Mouse (Mus musculus) granulocyte monocyte progenitor cell, adult 5-6 weeks (primary cell): Measurements from ENCODE around the gene Kif26b. TPM values are rescaled to one million over a fixed set of nuclear protein-coding genes. Genes with fewer than 3 reads are reported as not detected.
A peak's percentile ranks its signal among the peaks of the same experiment; 100 is the strongest.

Source experiments
- ATAC-seq: replicated peaks from 2 replicates; pipeline ENCODE4 v1.8.0; 2016; ENCODE audit warnings: mild to moderate bottlenecking, moderate TSS enrichment, inconsistent platforms; ENCODE audit not compliant: poor library complexity, severe bottlenecking
- total RNA-seq, 2 experiments: library from RNA; stranded (forward) in 1 of 2; stranded (reverse) in 1 of 2; fragments of 200-712, 200-1000 nt in 1 of 2; fragments of >200 nt in 1 of 2; fragmentation: Nextera tagmentation in 1 of 2; gene quantifications; 2 replicates each; pipeline ENCODE4 v1.2.3; 2014 to 2017

The Kif26b gene
- total RNA-seq, 2 experiments from 2014 or later = 0.21 TPM

GRCm38 (mm10) chr1:178703496-178703895, 174.6 kb downstream of the Kif26b start:
- no peak for ATAC-seq

GRCm38 (mm10) chr1:178707925-178708351, 179.0 kb downstream of the Kif26b start:
- ATAC-seq = no peak

GRCm38 (mm10) chr1:178708356-178708755, 179.4 kb downstream of the Kif26b start:
- ATAC-seq = no peak

- ATAC-seq = no peak
Measured at GRCm38 (mm10) chr1:178712189-178712873, 183.4 kb downstream of the Kif26b start.

GRCm38 (mm10) chr1:178714209-178714608, 185.3 kb downstream of the Kif26b start:
- ATAC-seq = no peak

GRCm38 (mm10) chr1:178716411-178716810, 187.5 kb downstream of the Kif26b start:
- no peak for ATAC-seq

- no peak for ATAC-seq
Measured at GRCm38 (mm10) chr1:178720821-178721220, 191.9 kb downstream of the Kif26b start.

DNA sequence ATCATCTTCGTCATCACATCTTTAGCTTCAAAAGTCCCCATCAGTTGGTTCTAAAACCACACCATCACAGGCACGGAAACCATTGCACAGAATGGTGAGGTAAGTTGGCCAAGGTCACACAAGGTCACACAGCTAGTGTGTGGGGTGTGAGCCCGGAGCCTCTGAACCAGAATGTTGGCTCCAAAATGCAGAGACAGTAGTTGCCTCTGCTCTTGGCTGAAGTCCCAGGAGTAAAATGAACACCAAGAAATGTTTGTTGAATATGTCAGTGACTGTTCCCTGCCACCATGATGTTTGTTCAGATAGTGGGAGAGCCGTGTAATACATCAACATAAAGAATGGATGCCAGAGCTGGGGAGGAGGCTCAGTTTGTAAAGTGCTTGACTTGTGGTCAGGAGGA, 193.9 kb downstream of the Kif26b start:
- ATAC-seq = no peak

DNA sequence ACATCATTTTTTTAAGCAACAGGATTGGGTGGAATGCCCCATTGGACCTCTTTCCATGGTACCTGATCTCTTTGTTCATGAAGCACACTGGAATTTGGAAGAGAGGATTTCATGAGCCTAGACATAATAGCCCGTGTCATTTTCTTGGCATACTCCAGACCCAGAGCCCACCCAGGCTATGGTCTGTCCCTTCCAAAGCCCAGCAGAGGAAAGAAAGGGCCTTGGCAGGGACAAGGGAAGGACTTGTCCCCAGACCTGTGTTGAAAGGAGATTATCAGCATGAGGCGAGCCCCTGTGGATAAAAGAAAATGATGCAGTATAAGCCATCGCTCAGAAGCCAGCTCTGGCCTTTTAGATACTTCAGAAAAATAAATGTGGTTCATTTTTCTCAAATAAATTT, 196.6 kb downstream of the Kif26b start:
- no peak for ATAC-seq

DNA sequence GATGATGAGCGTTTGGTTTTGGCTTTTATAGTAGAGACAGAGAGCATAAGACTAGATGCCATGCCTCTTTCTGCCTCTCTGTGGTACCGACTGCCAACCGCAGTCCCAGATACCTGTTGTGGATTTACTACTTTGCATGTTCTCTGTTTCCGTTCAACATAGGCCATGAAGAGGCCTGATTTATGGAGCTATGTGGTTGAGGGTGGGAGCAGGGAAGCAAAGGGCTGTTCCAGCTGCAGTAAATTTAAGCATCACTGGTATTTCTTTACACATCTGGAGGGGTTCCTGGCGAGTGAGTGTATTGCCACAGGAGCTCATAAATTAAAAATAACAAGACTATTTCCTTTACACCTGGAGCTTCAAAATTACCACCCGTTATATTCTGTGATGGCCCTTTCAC, 199.3 kb downstream of the Kif26b start:
- ATAC-seq = no peak

- ATAC-seq = no peak
Measured at GRCm38 (mm10) chr1:178730271-178730670, 201.3 kb downstream of the Kif26b start.

DNA sequence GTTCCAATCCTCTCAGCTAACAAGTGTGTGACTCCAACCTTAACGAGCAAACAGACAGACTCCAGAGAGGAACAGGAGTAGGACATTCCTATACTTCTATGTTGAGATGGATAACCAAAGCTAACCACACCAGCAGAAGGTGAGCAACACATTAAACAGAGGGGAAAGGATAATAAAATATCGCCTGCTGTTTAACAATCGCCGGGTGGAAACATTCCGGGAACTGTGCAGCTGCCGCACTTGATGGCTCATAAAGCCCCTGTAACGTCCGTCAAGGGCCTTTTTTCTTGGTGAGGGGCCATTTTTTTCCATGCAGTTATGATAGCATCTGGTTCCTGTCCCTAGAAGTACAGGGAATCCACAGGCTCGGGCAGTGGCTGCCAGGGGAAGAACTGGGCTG, 204.1 kb downstream of the Kif26b start:
- no peak for ATAC-seq

- ATAC-seq = no peak
Measured at GRCm38 (mm10) chr1:178734576-178734975, 205.7 kb downstream of the Kif26b start.

DNA sequence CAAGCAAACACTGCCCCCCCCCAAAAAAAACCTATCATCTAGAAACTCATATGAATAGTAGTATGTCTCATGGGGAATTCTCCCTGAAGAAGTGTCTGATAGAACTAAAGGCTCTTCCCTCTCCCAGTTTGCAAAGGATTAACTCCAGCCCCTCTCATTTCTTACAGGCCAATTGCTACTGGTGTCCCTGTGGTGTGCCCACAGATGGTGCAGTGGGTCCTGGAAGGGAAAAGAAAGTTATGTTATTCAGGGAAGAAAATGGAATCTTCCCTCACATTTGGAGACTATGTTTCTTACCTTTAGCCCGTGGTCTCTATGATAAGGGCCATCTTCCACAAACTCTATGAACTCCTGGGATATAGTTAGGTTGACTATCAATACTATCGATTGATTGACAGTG, 208.0 kb downstream of the Kif26b start:
- no peak for ATAC-seq

- peak; percentile 40 for ATAC-seq
Measured at GRCm38 (mm10) chr1:178743820-178744219, 214.9 kb downstream of the Kif26b start.

DNA sequence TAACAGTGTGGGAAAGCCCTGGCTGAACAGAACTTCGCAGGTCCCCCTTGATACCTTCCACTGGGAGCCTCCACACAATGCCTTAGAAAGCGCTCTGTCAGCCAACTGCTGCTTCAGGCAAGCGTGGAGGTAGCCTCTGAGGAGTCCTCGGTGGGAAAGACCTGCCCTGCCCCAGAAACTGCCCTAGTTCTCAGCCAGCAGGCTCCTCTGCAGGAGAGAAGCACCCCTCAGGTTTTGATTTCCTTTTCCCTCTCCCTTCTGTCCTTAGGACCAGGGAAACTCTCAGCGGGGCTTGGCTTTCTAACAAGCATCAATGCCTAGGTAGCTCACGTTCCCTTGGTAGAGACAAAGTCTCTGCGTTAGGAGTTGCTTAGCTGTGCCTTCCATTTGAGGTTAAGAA, 215.6 kb downstream of the Kif26b start:
- ATAC-seq = no peak

DNA sequence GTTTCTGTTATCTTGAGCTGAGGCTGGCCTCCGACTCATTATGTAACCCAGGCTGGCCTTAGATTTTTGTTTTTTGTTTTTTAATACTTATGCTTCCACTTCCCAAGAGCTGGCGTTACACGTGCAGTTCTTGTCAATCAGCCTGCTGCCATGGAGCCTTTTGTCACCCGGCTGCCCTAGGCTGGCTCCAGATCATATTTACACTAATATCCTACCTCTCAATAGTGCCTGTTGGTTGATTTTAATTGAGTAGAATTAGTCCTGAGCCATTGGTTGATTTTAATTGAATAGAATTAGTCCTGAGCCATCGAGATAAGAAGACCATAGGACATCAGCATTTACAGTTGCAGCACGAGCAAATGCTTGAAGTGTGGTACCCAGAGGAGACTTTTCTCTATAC, 216.0 kb downstream of the Kif26b start:
- ATAC-seq = no peak

GRCm38 (mm10) chr1:178745471-178745870, 216.5 kb downstream of the Kif26b start:
- no peak for ATAC-seq

GRCm38 (mm10) chr1:178747279-178748221, 218.6 kb downstream of the Kif26b start:
- no peak for ATAC-seq

GRCm38 (mm10) chr1:178748222-178748600, 219.3 kb downstream of the Kif26b start:
- peak; percentile 33; the same call in 1 of the 2 replicates for ATAC-seq

- no peak for ATAC-seq
Measured at GRCm38 (mm10) chr1:178748617-178749016, 219.7 kb downstream of the Kif26b start.
